Mouse (Mus musculus) thymus, adult 2 months (tissue): Measurements from ENCODE around the gene Slc22a12.

Experiments used
- CTCF ChIP-seq: fragments of 200-500 bp; IDR thresholded peaks from 2 replicates; pipeline ENCODE4 v1.5.1; 2012; ENCODE audit warnings: mild to moderate bottlenecking, control low read depth, low read length, moderate library complexity, borderline replicate concordance; ENCODE audit not compliant: control insufficient read depth, poor library complexity, insufficient read depth; ENCODE audit errors: extremely low read depth
- POLR2A ChIP-seq: fragments of 200-500 bp; IDR thresholded peaks from 2 replicates; pipeline ENCODE4 v1.6.1; 2012; ENCODE audit warnings: mild to moderate bottlenecking, low read length, control low read depth, moderate library complexity; ENCODE audit not compliant: control insufficient read depth, poor library complexity, insufficient read depth; ENCODE audit errors: extremely low read depth

- TF ChIP-seq POLR2A = no peak
- TF ChIP-seq CTCF = no peak
These were observed 49.6 kb downstream of the Slc22a12 start for GRCm38 (mm10) chr19:6493219-6493618.
